Mouse (Mus musculus) spleen, adult 2 months (tissue): ENCODE data around the gene Ccdc93. TPM values are rescaled to one million over a fixed set of nuclear protein-coding genes. Genes with fewer than 3 reads are reported as not detected.

ENCODE experiments used
- DNase-seq, 2 experiments: peaks; one replicate each; pipeline versions ENCODE4 v3.0.0 to v3.0.0-alpha.2; 2012 to 2021; ENCODE audit warnings: low spot score in 2 of 2, low read depth in 1 of 2
- H3K27ac ChIP-seq: fragments of 200-500 bp; 2 replicates; pipeline ENCODE4 v1.5.1; 2012; ENCODE audit warnings: low read length, inconsistent platforms; ENCODE audit not compliant: insufficient read depth
- H3K27me3 ChIP-seq: fragments of 200-500 bp; 2 replicates; pipeline ENCODE4 v1.6.1; 2012; ENCODE audit warnings: mild to moderate bottlenecking, moderate library complexity, low read length, inconsistent platforms; ENCODE audit not compliant: control insufficient read depth, insufficient read depth
- H3K36me3 ChIP-seq: fragments of 200-500 bp; 2 replicates; pipeline ENCODE4 v1.6.1; 2012; ENCODE audit warnings: mild to moderate bottlenecking, low read length, inconsistent platforms; ENCODE audit not compliant: control insufficient read depth, insufficient read depth
- H3K4me1 ChIP-seq: fragments of 200-500 bp; 2 replicates; pipeline ENCODE4 v1.6.1; 2011; ENCODE audit warnings: inconsistent platforms; ENCODE audit not compliant: control insufficient read depth, insufficient read depth, insufficient read length
- H3K4me3 ChIP-seq: fragments of 200-500 bp; 2 replicates; pipeline ENCODE4 v1.5.1; 2011; ENCODE audit warnings: mild to moderate bottlenecking, inconsistent platforms; ENCODE audit not compliant: insufficient read depth, insufficient read length; ENCODE audit errors: extremely low read depth
- CTCF ChIP-seq: fragments of 200-500 bp; IDR thresholded peaks from 2 replicates; pipeline ENCODE4 v1.5.1; 2011; ENCODE audit warnings: mild to moderate bottlenecking, inconsistent platforms; ENCODE audit not compliant: insufficient read depth, insufficient read length, insufficient replicate concordance; ENCODE audit errors: extremely low read depth
- POLR2A ChIP-seq: fragments of 200-500 bp; IDR thresholded peaks from 2 replicates; pipeline ENCODE4 v1.6.1; 2011; ENCODE audit warnings: low read depth, low read length, inconsistent platforms
- WGBS: fragments of 180-500 bp; shearing (Covaris S2); methylation state at CpG from one replicate; pipeline ENCODE4 v1.1.7; 2018; 5-methylcytosine and 5-hydroxymethylcytosine counted together
- polyA plus RNA-seq: library from polyadenylated mRNA; depleted of rRNA; stranded (reverse); fragments of >200 nt; gene quantifications from 2 replicates; pipeline ENCODE4 v1.2.3, GENCODE M21; 2012

Gene Ccdc93
- polyA plus RNA-seq, 1 experiment = 7.2 TPM

DNA sequence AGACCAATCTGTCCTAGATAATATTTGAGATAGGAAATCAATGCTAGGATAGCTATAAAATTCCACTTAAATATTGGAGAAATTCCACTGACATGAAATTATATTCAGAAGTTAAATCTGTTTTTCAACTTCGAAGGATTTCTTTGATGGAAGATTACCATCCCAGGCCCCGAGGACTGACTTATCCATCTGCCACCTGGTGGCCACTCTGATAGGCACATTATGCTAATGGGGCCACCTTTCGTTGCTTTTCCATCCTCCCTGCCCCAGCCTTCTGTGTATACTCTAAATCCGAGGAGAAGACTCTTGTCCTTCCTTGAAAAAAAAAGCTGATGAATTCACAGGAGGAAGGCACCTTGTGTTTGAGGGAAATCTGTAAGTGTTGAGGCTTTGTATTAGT is 11.8 kb upstream of the Ccdc93 start:
- WGBS = 28% methylated on average over 4 of the region's 4 CpGs
- DNase-seq = no peak

DNA sequence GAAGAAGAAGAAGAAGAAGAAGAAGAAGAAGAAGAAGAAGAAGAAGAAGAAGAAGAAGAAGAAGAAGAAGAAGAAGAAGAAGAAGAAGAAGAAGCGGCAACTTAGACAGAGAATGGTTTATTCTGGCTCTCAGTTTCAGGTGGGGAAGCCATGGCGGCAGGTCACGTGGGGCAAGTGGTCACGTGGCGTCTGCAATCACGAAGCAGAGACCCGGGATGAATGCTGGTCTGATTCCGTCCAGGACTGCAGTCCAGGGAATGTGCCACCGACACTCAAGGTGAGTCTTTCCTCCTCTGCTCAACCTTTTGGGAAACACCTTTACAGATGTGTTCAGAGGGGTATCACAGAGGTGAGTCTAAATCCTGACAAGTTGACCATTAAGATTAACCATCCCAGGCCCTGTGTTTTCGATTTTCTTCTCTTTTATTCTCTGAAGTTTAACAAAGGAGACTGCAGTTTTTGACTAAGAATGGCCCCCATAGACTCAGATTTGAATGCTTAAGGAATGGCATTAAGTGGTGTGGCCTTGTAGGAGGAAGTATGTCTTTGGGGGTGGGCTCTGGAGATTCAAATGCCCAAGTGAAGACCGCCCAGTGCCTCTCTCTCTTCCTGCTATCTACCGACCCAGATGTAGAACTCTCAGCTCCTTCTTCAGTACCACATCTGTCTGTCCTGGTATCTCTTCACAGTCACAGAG is 11.1 kb upstream of the Ccdc93 start:
- Histone ChIP-seq H3K27ac (no peak overlapping the region), H3K4me1 (no peaks in the 10 kb centered on the region), H3K36me3 (no peaks in the 10 kb centered on the region), H3K27me3 (no peaks in the 10 kb centered on the region), H3K4me3 (no peak overlapping the region)
- no peak for DNase-seq
- TF ChIP-seq POLR2A (no peak), CTCF (no peak)
- WGBS = 88% methylated on average over 12 of the region's 12 CpGs

More for the DNA sequence above, 11.8 kb upstream of the Ccdc93 start:
- H3K27ac ChIP-seq = no peak overlapping the region
- H3K27me3 ChIP-seq = no peaks in the 10 kb centered on the region
- no peak overlapping the region for H3K4me3 ChIP-seq
- peak; percentile 18; the same call in 1 of the 2 replicates for TF ChIP-seq CTCF
- TF ChIP-seq POLR2A = no peak
- H3K36me3 ChIP-seq = no peaks in the 10 kb centered on the region
- H3K4me1 ChIP-seq = no peaks in the 10 kb centered on the region

- Histone ChIP-seq H3K27ac (no peak overlapping the region), H3K4me3 (peak overlapping the region; percentile 73; the same call in 1 of the 2 replicates)
- DNase-seq = no peak
Observed at GRCm38 (mm10) chr1:121430183-121430937, 489 bp upstream of the Ccdc93 start.

GRCm38 (mm10) chr1:121435981-121436380 is 5.1 kb downstream of the Ccdc93 start:
- Histone ChIP-seq H3K36me3 (peaks cover 17% of the 10 kb centered on the region), H3K27me3 (no peaks in the 10 kb centered on the region), H3K4me1 (no peaks in the 10 kb centered on the region), H3K27ac (no peak overlapping the region), H3K4me3 (no peak overlapping the region)
- WGBS = 96% methylated on average over 7 of the region's 7 CpGs
- TF ChIP-seq CTCF (no peak), POLR2A (no peak)
- DNase-seq = no peak

More at GRCm38 (mm10) chr1:121430183-121430937, 489 bp upstream of the Ccdc93 start:
- 0 out of 2 replicates have a peak, but pooled peaks cover 1% of the 10 kb centered on the region for H3K36me3 ChIP-seq
- no peaks in the 10 kb centered on the region for H3K27me3 ChIP-seq
- TF ChIP-seq CTCF = no peak
- TF ChIP-seq POLR2A = no peak
- WGBS = 33% methylated on average over 6 of the region's 6 CpGs
- no peaks in the 10 kb centered on the region; the same call in 1 of the 2 replicates for H3K4me1 ChIP-seq

DNA sequence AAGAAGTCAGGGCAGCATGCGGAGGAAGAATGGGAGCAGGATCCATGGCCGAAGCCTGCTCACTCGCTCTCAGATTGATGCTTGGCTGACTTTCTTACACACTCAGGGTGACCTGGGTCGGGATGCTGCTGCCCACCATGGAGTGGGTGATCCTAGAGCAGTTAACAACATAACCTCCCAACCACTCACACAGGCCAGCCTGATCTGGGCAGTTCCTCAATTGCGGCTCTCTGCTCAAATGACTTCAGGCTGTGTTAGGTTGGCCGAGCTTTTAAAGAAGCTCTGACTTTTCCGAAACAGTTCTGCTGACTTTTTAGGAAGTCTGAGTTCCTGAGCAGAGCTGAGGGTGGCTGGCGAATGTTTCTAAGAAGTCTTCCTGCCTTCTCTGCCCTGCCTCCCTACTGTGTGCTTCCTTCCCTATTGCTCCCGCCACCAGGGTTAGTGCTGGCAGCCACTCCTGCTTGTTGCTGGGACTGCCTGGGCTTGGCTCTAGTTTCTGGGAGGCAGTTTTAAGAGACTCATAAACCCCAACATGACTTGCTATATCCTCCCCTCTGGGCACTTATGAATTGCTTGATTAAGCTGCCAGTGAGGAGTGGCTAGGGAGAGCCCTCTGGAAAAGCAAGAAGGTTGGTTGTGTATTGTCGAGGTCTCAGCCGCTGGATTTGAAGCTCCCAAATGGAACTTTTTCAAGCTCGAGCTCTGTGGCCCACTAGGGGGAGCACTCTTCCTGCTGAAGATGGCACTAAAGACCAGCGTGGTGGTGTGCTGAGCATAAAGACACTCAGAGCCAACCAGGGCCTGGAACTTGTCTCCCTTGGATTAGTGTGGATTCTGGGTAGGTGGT is 9.9 kb downstream of the Ccdc93 start:
- DNase-seq = peak in 1 of 2 experiments; percentile 58
- Histone ChIP-seq H3K27me3 (no peaks in the 10 kb centered on the region), H3K4me1 (no peaks in the 10 kb centered on the region), H3K27ac (no peak overlapping the region), H3K36me3 (peaks cover 30% of the 10 kb centered on the region), H3K4me3 (no peak overlapping the region)
- no peak for TF ChIP-seq POLR2A
- TF ChIP-seq CTCF = peak; percentile 65; the same call in 1 of the 2 replicates
- WGBS = 72% methylated on average over 13 of the region's 13 CpGs

GRCm38 (mm10) chr1:121444147-121444546 is 13.3 kb downstream of the Ccdc93 start:
- TF ChIP-seq POLR2A (no peak), CTCF (no peak)
- no peaks in the 10 kb centered on the region for H3K4me1 ChIP-seq
- H3K27me3 ChIP-seq = no peaks in the 10 kb centered on the region
- no peak overlapping the region for H3K27ac ChIP-seq
- DNase-seq = no peak
- WGBS = 85% methylated on average over 6 of the region's 6 CpGs
- H3K4me3 ChIP-seq = no peak overlapping the region
- H3K36me3 ChIP-seq = peaks cover 28% of the 10 kb centered on the region
